Mouse (Mus musculus) thymus, adult 2 months (tissue): ENCODE measurements around the gene Cdh4.

ENCODE experiments used
- CTCF ChIP-seq: fragments of 200-500 bp; IDR thresholded peaks from 2 replicates; pipeline ENCODE4 v1.5.1; 2012; ENCODE audit warnings: mild to moderate bottlenecking, control low read depth, low read length, moderate library complexity, borderline replicate concordance; ENCODE audit not compliant: control insufficient read depth, poor library complexity, insufficient read depth; ENCODE audit errors: extremely low read depth
- POLR2A ChIP-seq: fragments of 200-500 bp; IDR thresholded peaks from 2 replicates; pipeline ENCODE4 v1.6.1; 2012; ENCODE audit warnings: mild to moderate bottlenecking, low read length, control low read depth, moderate library complexity; ENCODE audit not compliant: control insufficient read depth, poor library complexity, insufficient read depth; ENCODE audit errors: extremely low read depth

DNA sequence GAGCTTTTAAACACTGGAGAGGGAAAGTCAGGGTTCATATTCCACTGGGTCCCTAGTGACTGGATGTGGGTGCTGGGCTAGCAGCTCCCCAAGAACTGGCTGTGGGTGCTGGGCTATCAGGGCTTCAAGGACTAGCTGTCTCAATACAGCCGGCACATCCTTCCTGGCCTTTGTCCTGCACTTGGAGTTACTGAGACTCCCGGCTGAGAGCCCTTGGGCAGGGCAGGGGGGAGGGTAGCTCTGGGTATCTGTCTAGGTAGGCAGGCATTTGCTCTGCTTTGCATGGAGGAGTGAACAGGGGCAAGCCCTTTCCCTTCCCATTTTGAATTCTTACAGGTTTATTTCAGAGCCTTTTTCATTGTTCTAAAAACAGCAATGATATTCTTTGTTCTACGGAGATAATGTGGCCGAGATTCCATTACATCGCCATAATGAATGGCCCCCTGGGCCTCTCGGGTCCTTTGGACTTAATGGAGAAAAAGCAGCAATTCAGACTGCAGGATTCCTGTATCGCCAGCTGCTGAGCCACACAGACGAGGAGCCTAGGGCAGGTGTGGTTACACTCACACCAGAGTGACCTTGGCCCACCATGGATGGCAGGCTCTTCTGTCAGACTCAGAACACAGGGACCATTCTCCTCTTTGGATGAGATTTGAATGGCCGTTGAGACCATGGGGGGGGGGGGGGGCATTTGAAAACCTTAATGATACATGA, 97.5 kb downstream of the Cdh4 start:
- TF ChIP-seq CTCF (no peak), POLR2A (no peak)
